Mouse (Mus musculus): ENCODE data around the gene Klf15. TPM values are rescaled to one million over a fixed set of nuclear protein-coding genes. Genes with fewer than 3 reads are reported as not detected.

Klf15 gene
- polyA plus RNA-seq, 1 experiment from 2014 or later, result 6.3 TPM

DNA sequence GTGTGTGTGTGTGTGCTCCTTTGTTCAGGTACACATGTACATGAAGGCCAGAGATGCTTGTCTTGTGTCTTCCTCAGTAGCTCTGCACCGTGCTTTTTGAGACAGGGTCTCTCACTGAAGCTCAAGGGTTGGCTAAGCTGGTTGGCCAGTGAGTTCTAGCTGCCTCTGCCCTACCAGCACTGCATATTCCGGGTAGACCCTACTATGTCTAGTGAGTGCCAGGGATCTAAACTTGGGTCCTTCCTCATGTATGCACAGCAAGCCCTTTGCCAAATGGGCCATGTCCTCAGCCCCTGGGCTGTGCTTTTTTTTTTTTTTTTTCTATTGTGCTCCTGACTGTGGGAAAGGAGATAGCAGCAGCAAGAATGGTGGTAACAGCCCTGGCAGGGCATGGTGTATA, 7.9 kb downstream of the Klf15 start:
- H3K4me3 ChIP-seq (ENCODE audit: low read length), result no peak overlapping the region
- 96% methylated on average over 2 of the region's 2 CpGs for WGBS
- no peak overlapping the region for H3K4me2 ChIP-seq (ENCODE audit: low read depth, low read length)
- H3K27me3 ChIP-seq (replicated peaks; ENCODE audit: control insufficient read depth, insufficient read depth, low read length), result no peaks in the 10 kb centered on the region
- no peak overlapping the region for H3K9ac ChIP-seq (ENCODE audit: low read depth, low read length)
- ATAC-seq, result no peak
- no peaks in the 10 kb centered on the region for H3K36me3 ChIP-seq (ENCODE audit: control insufficient read depth, insufficient read depth, low read length)
- H3K27ac ChIP-seq (ENCODE audit: low read length), result no peak overlapping the region
- H3K4me1 ChIP-seq (ENCODE audit: control insufficient read depth, insufficient read depth, low read length), result peaks cover 5% of the 10 kb centered on the region; the same call in 1 of the 2 replicates
- H3K9me3 ChIP-seq (ENCODE audit: control insufficient read depth, low read length), result no peaks in the 10 kb centered on the region

DNA sequence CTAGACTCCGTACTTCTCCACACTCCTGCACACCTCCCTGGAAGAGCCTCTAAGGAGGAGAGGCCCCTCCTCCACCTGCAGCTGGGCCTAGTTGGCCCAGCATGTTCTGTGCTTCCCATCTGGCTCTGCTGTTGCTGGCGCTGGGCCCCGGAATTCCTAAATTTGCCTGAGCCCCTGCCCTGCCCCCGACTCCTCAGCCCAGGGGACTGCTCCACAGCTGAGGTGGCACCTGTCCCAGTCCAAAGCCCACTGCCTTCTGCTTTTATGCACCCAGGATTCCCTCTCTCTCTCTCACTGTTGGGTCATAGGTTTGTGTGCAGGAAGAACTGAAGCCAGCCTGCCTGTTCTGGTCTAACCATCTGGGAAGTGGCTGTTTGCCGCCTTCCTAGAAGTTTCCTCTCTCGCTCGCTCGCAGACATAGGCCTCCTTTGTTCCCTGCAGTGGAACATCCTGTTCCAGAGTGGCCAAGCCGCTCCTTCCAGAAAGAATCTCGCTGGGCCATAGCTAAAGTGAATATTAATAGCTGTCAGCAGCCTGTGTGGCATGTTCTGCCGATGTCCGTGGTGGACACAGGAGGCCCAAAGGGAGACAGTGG, 8.7 kb downstream of the Klf15 start:
- Histone ChIP-seq H3K4me3 (ENCODE audit: low read length) (no peak overlapping the region), H3K27ac (ENCODE audit: low read length) (peak overlapping the region; percentile 33; the same call in 1 of the 2 replicates), H3K4me1 (ENCODE audit: control insufficient read depth, insufficient read depth, low read length) (peaks cover 5% of the 10 kb centered on the region; the same call in 1 of the 2 replicates), H3K9ac (ENCODE audit: low read depth, low read length) (no peak overlapping the region), H3K27me3 (replicated peaks; ENCODE audit: control insufficient read depth, insufficient read depth, low read length) (no peaks in the 10 kb centered on the region), H3K9me3 (ENCODE audit: control insufficient read depth, low read length) (no peaks in the 10 kb centered on the region), H3K36me3 (ENCODE audit: control insufficient read depth, insufficient read depth, low read length) (no peaks in the 10 kb centered on the region), H3K4me2 (ENCODE audit: low read depth, low read length) (no peak overlapping the region)
- ATAC-seq, result peak; percentile 34; the same call in 1 of the 2 replicates
- 56% methylated on average over 12 of the region's 12 CpGs for WGBS

DNA sequence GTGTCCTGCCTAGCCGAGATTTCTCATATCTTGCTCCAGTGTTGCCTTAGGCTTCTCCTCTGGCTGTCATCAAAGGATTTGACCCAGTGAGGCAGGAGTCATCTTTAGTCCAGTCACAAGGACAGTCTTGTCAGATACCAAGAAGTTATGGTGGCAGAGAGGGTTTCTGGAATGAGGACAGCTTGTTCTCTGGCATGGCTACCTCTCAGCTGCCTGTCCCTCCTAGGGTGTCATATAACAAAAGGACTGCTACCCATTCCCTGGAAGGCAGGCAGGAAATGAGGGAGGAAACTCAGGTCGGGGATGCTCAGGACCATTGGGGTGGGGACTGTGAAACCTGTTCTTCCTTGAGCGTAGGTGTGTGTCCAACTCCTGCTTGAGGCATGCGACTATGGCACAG, 9.7 kb downstream of the Klf15 start:
- Histone ChIP-seq H3K9me3 (ENCODE audit: control insufficient read depth, low read length) (no peaks in the 10 kb centered on the region), H3K27ac (ENCODE audit: low read length) (no peak overlapping the region), H3K36me3 (ENCODE audit: control insufficient read depth, insufficient read depth, low read length) (no peaks in the 10 kb centered on the region), H3K4me2 (ENCODE audit: low read depth, low read length) (no peak overlapping the region), H3K9ac (ENCODE audit: low read depth, low read length) (no peak overlapping the region), H3K4me1 (ENCODE audit: control insufficient read depth, insufficient read depth, low read length) (peaks cover 5% of the 10 kb centered on the region; the same call in 1 of the 2 replicates), H3K27me3 (replicated peaks; ENCODE audit: control insufficient read depth, insufficient read depth, low read length) (no peaks in the 10 kb centered on the region), H3K4me3 (ENCODE audit: low read length) (no peak overlapping the region)
- WGBS, result 72% methylated on average over 4 of the region's 4 CpGs
- no peak for ATAC-seq

DNA sequence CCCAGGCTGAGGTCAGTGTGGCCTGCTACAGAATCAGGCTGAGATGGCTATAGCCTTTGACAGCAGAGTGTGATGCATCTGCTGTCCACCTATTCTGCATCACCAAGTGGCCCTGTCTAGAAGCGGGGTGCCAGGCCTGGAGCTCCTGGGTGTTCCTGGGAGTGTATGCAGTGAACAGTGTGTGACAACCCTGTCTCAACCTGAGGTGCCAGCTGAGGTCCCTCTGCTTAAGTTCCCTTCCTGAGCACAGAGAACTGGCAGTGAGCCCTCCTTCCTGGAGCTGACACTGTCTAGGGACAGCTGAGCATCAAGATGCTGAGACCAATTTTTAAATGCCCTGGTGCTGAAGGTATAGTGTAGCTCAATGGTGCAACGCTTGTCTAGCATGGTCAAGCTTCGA, 10.3 kb downstream of the Klf15 start:
- Histone ChIP-seq H3K4me1 (ENCODE audit: control insufficient read depth, insufficient read depth, low read length) (peaks cover 5% of the 10 kb centered on the region; the same call in 1 of the 2 replicates), H3K27ac (ENCODE audit: low read length) (no peak overlapping the region), H3K4me3 (ENCODE audit: low read length) (no peak overlapping the region), H3K27me3 (replicated peaks; ENCODE audit: control insufficient read depth, insufficient read depth, low read length) (no peaks in the 10 kb centered on the region), H3K4me2 (ENCODE audit: low read depth, low read length) (no peak overlapping the region), H3K36me3 (ENCODE audit: control insufficient read depth, insufficient read depth, low read length) (no peaks in the 10 kb centered on the region), H3K9me3 (ENCODE audit: control insufficient read depth, low read length) (no peaks in the 10 kb centered on the region), H3K9ac (ENCODE audit: low read depth, low read length) (no peak overlapping the region)
- 79% methylated on average over 3 of the region's 3 CpGs for WGBS
- ATAC-seq, result no peak

DNA sequence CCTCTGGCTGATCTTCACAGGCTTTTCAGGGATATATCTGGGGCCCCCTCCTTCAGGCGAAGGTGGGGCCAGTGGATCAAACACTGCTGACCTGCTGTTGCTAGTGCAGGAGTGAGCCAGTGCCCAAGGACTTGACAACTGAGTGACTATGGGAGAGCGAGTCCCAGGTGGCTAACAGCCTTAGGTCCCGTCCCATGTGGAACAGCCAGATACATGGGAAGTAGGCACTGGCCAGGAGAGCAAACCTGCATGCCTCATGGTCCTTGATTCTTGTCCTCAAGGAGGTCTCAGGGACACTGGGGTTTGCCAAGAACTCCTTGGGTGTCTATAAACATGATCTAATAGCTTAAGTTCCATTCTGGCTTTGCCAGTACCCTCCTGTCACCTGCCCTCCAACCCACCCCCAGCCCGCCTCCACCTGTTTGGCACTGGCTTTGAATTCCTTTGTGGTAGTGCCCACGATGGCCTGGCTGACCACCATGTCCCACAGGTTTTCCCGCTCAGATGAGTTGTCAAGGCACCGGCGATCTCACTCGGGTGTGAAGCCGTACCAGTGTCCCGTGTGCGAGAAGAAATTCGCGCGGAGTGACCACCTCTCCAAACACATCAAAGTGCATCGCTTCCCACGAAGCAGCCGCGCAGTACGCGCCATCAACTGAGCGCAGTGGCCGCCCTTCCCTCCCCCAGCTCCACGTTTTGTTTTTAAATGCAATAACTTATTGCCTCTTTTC, 11.4 kb downstream of the Klf15 start:
- Histone ChIP-seq H3K9me3 (ENCODE audit: control insufficient read depth, low read length) (no peaks in the 10 kb centered on the region), H3K27ac (ENCODE audit: low read length) (no peak overlapping the region), H3K36me3 (ENCODE audit: control insufficient read depth, insufficient read depth, low read length) (no peaks in the 10 kb centered on the region), H3K4me3 (ENCODE audit: low read length) (no peak overlapping the region), H3K4me1 (ENCODE audit: control insufficient read depth, insufficient read depth, low read length) (peaks cover 5% of the 10 kb centered on the region; the same call in 1 of the 2 replicates), H3K27me3 (replicated peaks; ENCODE audit: control insufficient read depth, insufficient read depth, low read length) (no peaks in the 10 kb centered on the region), H3K4me2 (ENCODE audit: low read depth, low read length) (no peak overlapping the region), H3K9ac (ENCODE audit: low read depth, low read length) (no peak overlapping the region)
- WGBS, result 94% methylated on average over 24 of the region's 24 CpGs
- ATAC-seq, result no peak

DNA sequence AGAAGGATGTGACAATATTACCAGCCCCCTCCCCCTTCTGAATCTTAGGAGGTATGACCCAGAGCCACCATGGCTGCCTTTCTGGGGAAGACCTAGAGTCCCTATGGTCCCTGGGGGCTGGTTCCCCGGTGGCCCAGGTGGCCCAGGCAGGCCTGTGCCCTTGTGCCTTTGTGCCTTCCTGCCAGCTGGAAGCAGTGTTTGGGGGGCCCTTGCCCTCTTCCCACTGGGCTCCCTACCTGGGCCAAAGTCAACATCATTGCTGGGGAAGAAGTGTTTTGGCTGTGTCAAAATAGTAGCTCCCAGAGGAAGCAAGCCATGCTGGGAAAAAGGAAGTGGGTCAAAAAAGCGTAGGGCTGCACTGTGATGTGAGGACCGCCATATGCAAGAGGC, 12.0 kb downstream of the Klf15 start:
- H3K4me2 ChIP-seq (ENCODE audit: low read depth, low read length), result no peak overlapping the region
- H3K36me3 ChIP-seq (ENCODE audit: control insufficient read depth, insufficient read depth, low read length), result no peaks in the 10 kb centered on the region
- no peak for ATAC-seq
- H3K9me3 ChIP-seq (ENCODE audit: control insufficient read depth, low read length), result no peaks in the 10 kb centered on the region
- H3K4me3 ChIP-seq (ENCODE audit: low read length), result no peak overlapping the region
- no peak overlapping the region for H3K27ac ChIP-seq (ENCODE audit: low read length)
- no peak overlapping the region for H3K9ac ChIP-seq (ENCODE audit: low read depth, low read length)
- H3K4me1 ChIP-seq (ENCODE audit: control insufficient read depth, insufficient read depth, low read length), result peaks cover 5% of the 10 kb centered on the region; the same call in 1 of the 2 replicates
- H3K27me3 ChIP-seq (replicated peaks; ENCODE audit: control insufficient read depth, insufficient read depth, low read length), result no peaks in the 10 kb centered on the region
- WGBS, result 85% methylated on average over 3 of the region's 3 CpGs

DNA sequence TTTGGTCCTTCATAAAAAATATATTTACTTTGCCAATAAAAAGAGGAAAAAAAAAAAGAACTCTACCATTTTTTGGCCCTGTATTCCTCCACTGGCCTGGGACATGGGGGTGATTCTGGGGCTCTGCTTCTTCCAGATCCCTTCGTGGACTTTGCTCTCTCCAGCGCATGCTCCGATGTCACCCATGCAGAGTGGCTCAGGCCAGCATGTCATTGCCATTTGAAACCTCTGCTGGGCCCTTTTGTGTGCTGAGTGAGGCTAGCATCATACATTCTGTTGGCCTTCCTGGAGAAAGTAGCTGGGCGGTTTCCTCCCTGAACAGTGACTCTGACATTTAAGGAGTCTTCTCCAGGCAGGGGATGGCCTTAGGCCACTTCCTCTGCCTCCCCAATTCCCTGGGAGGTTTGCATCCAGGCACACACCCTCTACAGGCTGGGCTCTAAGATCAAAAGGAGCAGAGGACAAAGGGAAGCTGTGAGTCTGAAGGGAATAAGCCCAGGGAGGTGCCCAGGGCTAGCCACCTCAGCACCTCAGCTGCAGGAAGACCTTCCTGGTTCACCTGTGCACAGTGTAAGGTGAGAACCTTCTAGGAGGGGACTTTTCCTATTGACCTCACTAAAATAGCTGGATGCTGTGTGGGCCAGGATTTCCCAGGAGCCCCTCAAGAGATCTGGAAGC, 12.9 kb downstream of the Klf15 start:
- Histone ChIP-seq H3K9me3 (ENCODE audit: control insufficient read depth, low read length) (no peaks in the 10 kb centered on the region), H3K4me1 (ENCODE audit: control insufficient read depth, insufficient read depth, low read length) (peaks cover 5% of the 10 kb centered on the region; the same call in 1 of the 2 replicates), H3K9ac (ENCODE audit: low read depth, low read length) (no peak overlapping the region), H3K27ac (ENCODE audit: low read length) (no peak overlapping the region), H3K27me3 (replicated peaks; ENCODE audit: control insufficient read depth, insufficient read depth, low read length) (no peaks in the 10 kb centered on the region), H3K4me3 (ENCODE audit: low read length) (no peak overlapping the region), H3K36me3 (ENCODE audit: control insufficient read depth, insufficient read depth, low read length) (no peaks in the 10 kb centered on the region), H3K4me2 (ENCODE audit: low read depth, low read length) (no peak overlapping the region)
- no peak for ATAC-seq
- WGBS, result 71% methylated on average over 4 of the region's 4 CpGs

DNA sequence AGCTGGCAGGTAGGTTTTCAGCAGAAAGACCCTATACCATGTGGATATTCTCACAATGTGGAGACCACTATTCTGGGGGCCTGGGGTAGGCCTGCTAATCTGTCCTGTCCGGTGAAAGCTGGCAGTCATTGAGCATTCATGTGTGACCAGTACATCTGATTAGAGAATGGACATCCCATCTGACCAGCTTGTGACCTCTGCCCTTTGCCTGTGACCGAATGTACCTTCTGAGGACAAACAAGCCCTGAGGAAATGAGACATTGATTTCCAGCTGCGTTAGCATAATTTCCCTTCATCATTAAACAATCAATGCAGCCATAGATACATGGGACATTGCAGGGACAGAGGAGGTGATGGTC, 13.5 kb downstream of the Klf15 start:
- WGBS, result 79% methylated on average over 3 of the region's 3 CpGs
- no peaks in the 10 kb centered on the region for H3K9me3 ChIP-seq (ENCODE audit: control insufficient read depth, low read length)

DNA sequence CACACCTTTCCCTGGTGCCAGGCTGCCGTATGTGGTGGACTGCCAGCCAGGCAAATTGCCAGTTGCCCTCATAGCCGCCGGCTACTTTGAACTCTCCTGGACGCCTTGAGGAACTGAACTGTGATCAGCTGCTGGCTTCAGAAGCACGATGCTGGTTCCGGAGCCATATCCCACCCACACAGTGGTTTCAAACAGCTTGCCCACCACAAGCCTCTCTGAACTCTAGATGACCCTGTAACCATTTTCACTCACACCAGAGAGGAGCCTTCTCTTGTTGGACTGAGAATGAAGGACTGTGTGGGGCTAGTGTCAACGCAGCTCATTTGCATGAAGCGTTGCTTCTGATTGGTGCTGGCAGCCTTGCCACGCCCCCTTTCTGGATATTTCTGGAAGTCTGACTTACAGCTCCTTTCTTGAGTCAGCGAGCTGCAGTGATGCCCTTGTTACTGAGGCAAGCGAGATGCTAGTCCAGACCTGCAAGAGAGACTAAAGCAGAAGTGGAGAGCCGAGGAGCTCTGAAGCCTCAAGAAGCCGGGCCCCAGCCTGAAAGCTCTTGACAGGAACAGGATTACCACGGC, 14.7 kb downstream of the Klf15 start:
- no peaks in the 10 kb centered on the region for H3K27me3 ChIP-seq (replicated peaks; ENCODE audit: control insufficient read depth, insufficient read depth, low read length)
- no peaks in the 10 kb centered on the region for H3K9me3 ChIP-seq (ENCODE audit: control insufficient read depth, low read length)
- H3K9ac ChIP-seq (ENCODE audit: low read depth, low read length), result no peak overlapping the region
- no peak overlapping the region for H3K4me2 ChIP-seq (ENCODE audit: low read depth, low read length)
- no peak for ATAC-seq
- 52% methylated on average over 14 of the region's 14 CpGs for WGBS
- no peaks in the 10 kb centered on the region for H3K36me3 ChIP-seq (ENCODE audit: control insufficient read depth, insufficient read depth, low read length)
- H3K27ac ChIP-seq (ENCODE audit: low read length), result no peak overlapping the region
- H3K4me3 ChIP-seq (ENCODE audit: low read length), result no peak overlapping the region
- no peaks in the 10 kb centered on the region for H3K4me1 ChIP-seq (ENCODE audit: control insufficient read depth, insufficient read depth, low read length)

More for the DNA sequence above, 13.5 kb downstream of the Klf15 start:
- no peaks in the 10 kb centered on the region for H3K27me3 ChIP-seq (replicated peaks; ENCODE audit: control insufficient read depth, insufficient read depth, low read length)
- no peak overlapping the region for H3K4me2 ChIP-seq (ENCODE audit: low read depth, low read length)
- H3K36me3 ChIP-seq (ENCODE audit: control insufficient read depth, insufficient read depth, low read length), result no peaks in the 10 kb centered on the region
- H3K4me3 ChIP-seq (ENCODE audit: low read length), result no peak overlapping the region
- no peak overlapping the region for H3K9ac ChIP-seq (ENCODE audit: low read depth, low read length)
- peaks cover 2% of the 10 kb centered on the region; the same call in 1 of the 2 replicates for H3K4me1 ChIP-seq (ENCODE audit: control insufficient read depth, insufficient read depth, low read length)
- no peak for ATAC-seq
- H3K27ac ChIP-seq (ENCODE audit: low read length), result no peak overlapping the region

All from intestine, embryonic 16.5 days (tissue).